Mouse (Mus musculus): ENCODE results near the gene Hspa12b. TPM values are rescaled to one million over a fixed set of nuclear protein-coding genes. Genes with fewer than 3 reads are reported as not detected.

Hspa12b gene
- polyA plus RNA-seq, 1 experiment from 2014 or later = 0.17 TPM

DNA sequence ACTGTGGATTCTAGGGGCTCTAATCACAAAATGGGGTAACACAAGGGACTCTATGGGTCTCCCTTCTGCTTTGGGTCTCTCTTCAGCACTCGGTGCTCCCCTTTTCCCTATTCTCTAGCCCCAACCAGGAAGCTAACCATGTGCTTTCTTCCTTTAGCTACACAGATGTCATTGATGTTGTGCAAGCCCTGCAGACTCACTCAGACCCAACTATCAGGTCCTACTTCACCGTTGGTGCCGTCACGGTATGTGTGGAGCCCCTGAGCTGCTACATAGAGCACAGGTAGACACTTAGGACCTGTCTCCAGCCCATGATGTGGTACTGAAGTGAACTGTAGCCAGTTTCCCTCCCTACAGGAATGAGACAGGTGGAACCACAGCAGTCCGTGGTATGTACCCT lies 21.1 kb upstream of the Hspa12b start:
- no peak overlapping the region for H3K4me3 ChIP-seq (ENCODE audit: inconsistent target)
- no peak overlapping the region for H3K27ac ChIP-seq
- 72% methylated on average over 5 of the region's 5 CpGs for WGBS (ENCODE audit: missing documents)
- H3K79me2 ChIP-seq (ENCODE audit: inconsistent target) = no peaks in the 10 kb centered on the region
- H3K36me3 ChIP-seq (ENCODE audit: inconsistent target) = no peaks in the 10 kb centered on the region

DNA sequence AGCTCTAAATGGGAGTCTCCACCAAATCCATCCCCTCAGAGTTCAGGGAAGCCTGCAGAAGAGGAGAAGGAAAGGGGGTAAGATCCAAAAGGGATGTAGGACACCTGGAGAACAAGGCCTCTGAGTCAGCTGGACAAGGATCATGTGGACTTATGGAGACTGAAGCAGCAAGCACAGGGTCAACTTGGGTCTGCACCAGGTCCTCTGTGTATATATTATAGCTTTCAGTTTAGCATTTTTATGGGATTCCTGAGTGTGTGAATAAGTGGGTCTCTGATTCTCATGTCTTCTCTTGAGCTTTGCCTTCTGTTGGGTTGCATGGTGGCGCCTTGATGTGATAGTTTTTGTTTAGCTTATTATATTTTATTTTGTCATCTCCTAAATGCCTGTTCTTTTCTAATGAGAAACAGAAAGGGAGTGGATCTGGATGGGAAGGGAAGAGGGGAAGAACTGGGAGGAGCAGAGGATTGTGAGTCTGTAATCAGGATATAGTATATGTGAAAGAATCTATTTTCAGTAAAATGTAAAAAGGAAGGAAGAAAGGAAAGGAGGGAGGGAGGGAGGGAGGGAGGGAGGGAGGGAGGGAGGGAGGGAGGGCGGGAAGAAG lies 8.0 kb upstream of the Hspa12b start:
- H3K27ac ChIP-seq = no peak overlapping the region
- H3K79me2 ChIP-seq (ENCODE audit: inconsistent target) = no peaks in the 10 kb centered on the region
- H3K36me3 ChIP-seq (ENCODE audit: inconsistent target) = no peaks in the 10 kb centered on the region
- H3K4me3 ChIP-seq (ENCODE audit: inconsistent target) = no peak overlapping the region
- WGBS (ENCODE audit: missing documents) = 84% methylated on average over 2 of the region's 2 CpGs

GRCm38 (mm10) chr2:131124166-131124565 lies 2.9 kb upstream of the Hspa12b start:
- Histone ChIP-seq H3K27ac (no peak overlapping the region), H3K79me2 (ENCODE audit: inconsistent target) (no peaks in the 10 kb centered on the region), H3K36me3 (ENCODE audit: inconsistent target) (no peaks in the 10 kb centered on the region), H3K4me3 (ENCODE audit: inconsistent target) (no peak overlapping the region)
- WGBS (ENCODE audit: missing documents) = 16% methylated on average over 3 of the region's 3 CpGs

- WGBS (ENCODE audit: missing documents) = 96% methylated on average over 9 of the region's 9 CpGs
- Histone ChIP-seq H3K79me2 (ENCODE audit: inconsistent target) (no peaks in the 10 kb centered on the region), H3K36me3 (ENCODE audit: inconsistent target) (no peaks in the 10 kb centered on the region), H3K4me3 (ENCODE audit: inconsistent target) (no peak overlapping the region), H3K27ac (no peak overlapping the region)
Measured at GRCm38 (mm10) chr2:131125157-131125963, 1.7 kb upstream of the Hspa12b start.

DNA sequence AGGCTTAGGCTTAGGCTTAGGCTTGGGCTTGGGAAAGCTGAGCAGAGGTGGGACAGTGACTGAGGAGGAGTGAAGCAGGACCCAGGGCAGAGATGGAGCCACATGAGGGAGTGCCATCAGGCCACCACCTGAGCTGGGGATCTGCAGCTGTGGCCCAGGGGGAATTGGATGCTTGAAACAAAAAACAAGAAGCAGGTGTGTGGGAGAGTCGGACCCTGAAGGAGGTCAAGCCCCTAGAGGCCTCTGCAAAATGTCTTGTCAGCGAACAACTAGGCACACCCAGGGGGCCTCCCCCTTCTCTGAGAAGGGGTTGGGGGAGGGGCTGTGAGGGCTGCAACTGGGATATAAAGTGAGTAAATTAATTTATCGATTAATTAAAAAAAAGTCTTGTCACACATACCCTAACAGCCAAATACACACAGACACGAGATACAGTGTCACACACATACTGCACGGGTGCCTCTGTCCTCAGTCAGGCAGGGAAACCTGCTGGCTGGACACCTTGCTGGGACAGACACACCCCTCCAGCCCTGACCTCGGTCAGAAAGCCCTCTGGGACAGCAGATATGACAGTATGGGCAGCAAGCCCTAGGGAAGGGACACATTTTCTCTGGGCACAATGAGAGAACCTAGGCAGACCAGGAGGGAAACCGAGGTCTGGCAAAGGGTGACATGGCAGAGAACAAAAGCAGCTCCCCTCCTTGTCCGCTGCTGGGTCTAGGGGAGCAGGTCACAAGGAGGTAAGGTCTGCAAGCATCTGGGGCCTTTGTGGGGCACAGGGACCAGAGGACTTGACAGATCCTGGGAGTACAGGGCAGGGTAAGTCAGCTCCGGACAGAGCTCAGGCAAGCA lies 890 bp upstream of the Hspa12b start:
- WGBS (ENCODE audit: missing documents) = 88% methylated on average over 9 of the region's 9 CpGs
- no peak overlapping the region for H3K27ac ChIP-seq
- no peaks in the 10 kb centered on the region for H3K36me3 ChIP-seq (ENCODE audit: inconsistent target)
- no peaks in the 10 kb centered on the region for H3K79me2 ChIP-seq (ENCODE audit: inconsistent target)
- H3K4me3 ChIP-seq (ENCODE audit: inconsistent target) = no peak overlapping the region

DNA sequence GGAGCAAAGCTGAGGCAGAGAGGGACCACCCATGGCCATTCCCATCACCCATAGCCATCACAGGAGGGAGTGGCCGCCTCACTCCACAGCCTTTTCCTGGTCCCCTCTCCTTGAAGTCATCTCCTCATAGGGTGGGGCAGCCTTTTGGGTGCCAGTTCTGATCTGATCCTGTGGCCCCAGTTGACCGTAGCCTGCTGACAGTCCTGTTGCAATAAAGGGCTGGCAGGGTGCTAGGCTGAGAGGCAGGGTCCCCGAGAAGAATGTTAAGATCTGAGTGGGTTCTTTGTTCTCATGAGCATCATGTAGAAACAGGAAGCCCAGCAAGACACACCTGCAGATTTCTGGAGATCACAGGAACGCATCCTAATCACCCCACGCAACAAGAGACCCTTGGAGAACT lies 1.1 kb downstream of the Hspa12b start:
- Histone ChIP-seq H3K79me2 (ENCODE audit: inconsistent target) (no peaks in the 10 kb centered on the region), H3K4me3 (ENCODE audit: inconsistent target) (no peak overlapping the region), H3K27ac (no peak overlapping the region), H3K36me3 (ENCODE audit: inconsistent target) (no peaks in the 10 kb centered on the region)
- 90% methylated on average over 5 of the region's 5 CpGs for WGBS (ENCODE audit: missing documents)

DNA sequence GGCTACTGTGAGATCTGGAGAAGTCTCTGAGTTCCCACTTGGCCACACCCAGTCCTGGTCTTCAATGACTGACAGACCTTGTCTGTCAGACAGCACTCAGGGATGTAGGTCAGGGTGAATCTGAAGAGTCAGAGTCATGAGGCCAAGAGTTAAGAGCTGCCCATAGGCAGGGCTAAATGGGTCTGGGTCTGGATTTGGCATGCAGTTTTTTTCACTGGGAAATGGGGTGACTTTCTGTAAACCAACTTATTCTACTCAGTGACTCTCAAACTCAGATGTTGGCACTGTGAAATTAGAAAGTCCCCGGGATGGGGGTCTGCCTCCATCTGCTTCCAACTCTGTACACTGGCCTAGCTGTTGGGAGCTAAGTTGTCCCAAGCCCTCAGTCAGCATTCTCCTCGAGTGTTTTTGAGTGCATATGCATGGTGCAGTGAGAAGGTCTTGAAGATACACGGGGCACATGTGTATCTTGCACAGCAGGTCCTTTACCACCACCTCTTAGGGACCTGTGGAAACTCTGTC lies 1.6 kb downstream of the Hspa12b start:
- Histone ChIP-seq H3K4me3 (ENCODE audit: inconsistent target) (no peak overlapping the region), H3K79me2 (ENCODE audit: inconsistent target) (no peaks in the 10 kb centered on the region), H3K36me3 (ENCODE audit: inconsistent target) (no peaks in the 10 kb centered on the region), H3K27ac (no peak overlapping the region)
- 81% methylated on average over 3 of the region's 3 CpGs for WGBS (ENCODE audit: missing documents)

- no peak overlapping the region for H3K4me3 ChIP-seq (ENCODE audit: inconsistent target)
- no peaks in the 10 kb centered on the region for H3K79me2 ChIP-seq (ENCODE audit: inconsistent target)
- 90% methylated on average over 5 of the region's 5 CpGs for WGBS (ENCODE audit: missing documents)
- H3K27ac ChIP-seq = no peak overlapping the region
- H3K36me3 ChIP-seq (ENCODE audit: inconsistent target) = no peaks in the 10 kb centered on the region
Measured at GRCm38 (mm10) chr2:131129836-131130235, 2.8 kb downstream of the Hspa12b start.

DNA sequence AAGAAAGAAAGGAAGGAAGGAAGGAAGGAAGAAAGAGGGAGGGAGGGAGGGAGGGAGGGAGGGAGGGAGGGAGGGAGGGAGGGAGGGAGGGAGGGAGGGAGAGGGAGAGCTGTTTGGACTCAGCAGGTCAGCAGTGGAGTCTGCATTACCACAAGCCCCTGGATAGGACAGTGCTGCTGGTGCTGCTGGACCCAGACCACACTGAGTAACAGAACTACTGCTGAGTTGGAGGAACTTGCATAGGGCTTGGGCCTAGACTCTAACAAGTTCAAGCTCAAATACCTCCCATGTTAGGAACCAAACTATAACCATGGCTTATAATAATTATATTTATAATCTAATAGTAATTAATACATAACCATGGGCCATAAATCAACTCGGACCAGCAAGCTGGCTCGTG lies 3.8 kb downstream of the Hspa12b start:
- Histone ChIP-seq H3K27ac (no peak overlapping the region), H3K36me3 (ENCODE audit: inconsistent target) (no peaks in the 10 kb centered on the region), H3K4me3 (ENCODE audit: inconsistent target) (no peak overlapping the region), H3K79me2 (ENCODE audit: inconsistent target) (no peaks in the 10 kb centered on the region)
- WGBS (ENCODE audit: missing documents) = 91% methylated on average over 2 of the region's 2 CpGs

- no peak overlapping the region for H3K27ac ChIP-seq
- H3K36me3 ChIP-seq (ENCODE audit: inconsistent target) = no peaks in the 10 kb centered on the region
- WGBS (ENCODE audit: missing documents) = 91% methylated on average over 10 of the region's 10 CpGs
- H3K79me2 ChIP-seq (ENCODE audit: inconsistent target) = no peaks in the 10 kb centered on the region
- H3K4me3 ChIP-seq (ENCODE audit: inconsistent target) = no peak overlapping the region
Measured at GRCm38 (mm10) chr2:131132111-131132888, 5.2 kb downstream of the Hspa12b start.

DNA sequence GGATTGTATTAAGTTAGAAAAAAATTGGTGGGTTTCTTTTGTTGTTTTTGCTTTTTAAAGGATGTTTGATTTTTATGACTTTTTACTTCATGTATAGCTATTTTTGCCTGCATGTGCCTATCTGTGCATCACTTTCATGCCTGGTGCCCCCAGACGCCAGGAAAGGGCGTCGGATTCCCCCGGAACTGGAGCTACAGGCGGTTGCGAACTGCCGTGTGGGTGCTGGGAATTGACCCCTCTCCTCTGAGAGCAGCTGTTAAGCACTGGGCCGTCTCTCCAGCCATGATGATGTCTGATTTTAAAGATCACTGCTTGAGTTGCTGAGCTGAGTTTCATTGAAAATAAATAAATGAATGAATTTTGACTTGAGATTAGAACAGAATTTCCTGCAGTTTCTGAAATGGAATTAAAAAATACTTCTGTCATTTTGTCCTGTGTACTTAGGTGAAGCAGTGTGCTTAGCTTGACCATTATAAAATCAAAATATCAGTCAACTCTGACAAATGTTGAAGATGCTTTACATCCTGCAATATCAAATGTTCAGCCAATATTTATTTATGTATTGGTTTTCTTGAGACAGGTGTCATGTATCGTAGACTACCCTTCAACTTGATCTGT lies 6.0 kb downstream of the Hspa12b start, which contains the start of gene Gm11037:
Gm11037 (plus strand) TSS at position 568 of the 618 bp plus-strand sequence.
- no peaks in the 10 kb centered on the region for H3K79me2 ChIP-seq (ENCODE audit: inconsistent target)
- H3K36me3 ChIP-seq (ENCODE audit: inconsistent target) = no peaks in the 10 kb centered on the region
- WGBS (ENCODE audit: missing documents) = 98% methylated on average over 9 of the region's 9 CpGs
- no peak within 1 kb of the TSS for H3K4me3 ChIP-seq (ENCODE audit: inconsistent target)
- H3K27ac ChIP-seq = no peak within 1 kb of the TSS

- H3K4me3 ChIP-seq (ENCODE audit: inconsistent target) = no peak overlapping the region
- no peak overlapping the region for H3K27ac ChIP-seq
- H3K36me3 ChIP-seq (ENCODE audit: inconsistent target) = no peaks in the 10 kb centered on the region
- 13% methylated on average over 1 of the region's 1 CpGs for WGBS (ENCODE audit: missing documents)
- H3K79me2 ChIP-seq (ENCODE audit: inconsistent target) = no peaks in the 10 kb centered on the region
Measured at GRCm38 (mm10) chr2:131134381-131134780, 7.3 kb downstream of the Hspa12b start.

DNA sequence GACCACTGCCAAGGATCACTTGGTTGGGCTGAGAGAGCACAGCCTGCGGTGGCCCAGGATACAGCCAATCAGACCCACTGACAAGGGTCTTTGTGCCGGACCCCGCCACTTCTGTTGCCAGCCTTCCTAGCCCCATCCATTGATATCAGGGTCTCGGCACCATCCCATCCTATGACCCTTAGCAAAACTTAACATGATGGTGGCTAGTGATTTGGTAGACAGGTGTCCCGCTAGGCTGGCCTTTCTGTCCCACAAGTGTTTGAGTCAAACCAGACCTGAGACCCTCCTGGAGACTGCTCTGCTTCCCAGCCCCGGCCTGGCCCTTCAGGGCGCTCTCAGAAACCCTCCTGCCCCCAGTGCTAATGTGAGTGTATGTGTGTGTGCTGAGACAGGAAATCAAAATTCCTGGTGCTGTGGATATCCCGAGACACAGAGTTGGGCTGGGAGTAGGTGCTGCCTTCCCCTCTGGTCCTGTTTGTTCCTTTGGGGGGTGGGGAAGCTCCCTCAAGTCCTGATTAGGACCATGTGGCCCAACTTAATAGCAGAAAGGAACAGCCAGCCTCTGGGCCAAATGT lies 7.8 kb downstream of the Hspa12b start:
- H3K4me3 ChIP-seq (ENCODE audit: inconsistent target) = no peak overlapping the region
- 85% methylated on average over 7 of the region's 8 CpGs for WGBS (ENCODE audit: missing documents)
- H3K27ac ChIP-seq = no peak overlapping the region
- no peaks in the 10 kb centered on the region for H3K36me3 ChIP-seq (ENCODE audit: inconsistent target)
- H3K79me2 ChIP-seq (ENCODE audit: inconsistent target) = no peaks in the 10 kb centered on the region
